Mouse (Mus musculus): Measurements from ENCODE around the gene Olfr912. TPM values are rescaled to one million over a fixed set of nuclear protein-coding genes. Genes with fewer than 3 reads are reported as not detected.

Gene Olfr912
- polyA plus RNA-seq (2017; shearing (Covaris generic)), result under 1 TPM; 0.07 to 0.27 TPM

DNA sequence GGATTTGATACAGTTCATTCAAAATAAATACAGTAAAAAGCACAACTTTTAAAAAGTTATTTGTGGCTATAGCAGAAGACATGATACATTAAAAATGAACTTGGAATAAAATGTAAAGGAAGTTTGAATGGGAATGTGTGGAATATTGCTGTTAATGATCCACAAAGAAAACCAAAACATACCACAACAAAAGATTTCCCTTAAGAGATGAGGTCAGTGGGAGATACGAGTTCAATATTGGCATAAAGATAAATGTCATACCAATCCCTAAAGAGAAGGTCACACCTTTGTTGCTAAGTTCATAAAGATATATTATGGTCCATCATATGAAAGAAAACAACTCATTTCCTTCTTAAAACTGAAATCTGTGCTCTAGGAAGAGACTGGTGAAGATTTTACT lies at the start of gene Olfr912:
Gene Olfr912, plus strand, starts transcription at position 301 of the 400 bp plus-strand sequence.

GRCm38 (mm10) chr9:38537549-38537948 lies 42.4 kb upstream of the Olfr912 start, which contains the start of gene Olfr910:
TSS of gene Olfr910 (plus strand) at chr9:38537849.

DNA sequence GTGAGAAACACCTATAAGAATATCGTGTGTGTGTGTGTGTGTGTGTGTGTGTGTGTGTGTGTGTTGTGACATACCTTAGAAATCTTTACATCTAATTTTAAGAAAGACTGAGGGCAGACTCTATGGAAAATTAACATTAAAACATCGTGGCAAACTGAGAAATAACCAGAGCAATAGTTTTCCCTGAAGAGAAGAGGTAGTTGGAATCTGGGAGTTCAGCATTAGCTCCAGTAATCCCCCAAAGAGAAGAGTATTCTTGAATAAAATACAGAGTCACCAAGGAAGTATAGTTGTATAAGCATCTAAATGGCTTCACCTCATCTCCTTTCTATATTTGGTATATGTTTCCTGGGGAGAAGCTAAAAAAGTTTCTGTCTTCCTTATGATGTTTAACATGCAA lies 12.5 kb downstream of the Olfr912 start, which contains the start of gene Olfr913:
Gene Olfr913, plus strand, starts transcription at position 301 of the 400 bp plus-strand sequence.

DNA sequence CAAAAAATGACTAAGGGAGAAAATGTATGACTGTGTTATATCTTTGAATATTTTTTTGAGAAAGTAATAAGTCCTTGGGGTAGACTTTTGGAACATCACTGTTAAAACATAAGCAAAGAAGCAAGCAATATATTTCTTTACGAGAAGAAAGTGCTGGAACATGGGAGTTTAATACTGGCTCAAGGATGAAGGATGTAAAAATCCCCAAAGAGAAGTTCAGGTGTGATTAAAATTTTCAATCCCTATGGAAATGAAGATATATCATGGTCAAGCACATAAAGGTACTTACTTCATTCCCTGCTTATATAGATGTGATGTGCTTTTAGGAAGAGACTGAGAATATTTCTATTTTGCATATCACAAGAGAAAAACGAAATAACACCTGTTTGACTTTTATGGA lies 24.8 kb downstream of the Olfr912 start, which contains the start of gene Olfr914:
Gene Olfr914, plus strand, starts transcription at position 301 of the 400 bp plus-strand sequence.

Other genes starting within 250 kb of the Olfr912 start
- under 1 TPM; 0.13 to 0.28 TPM for gene Olfr898, start 231.8 kb upstream of the Olfr912 start, polyA plus RNA-seq (2017; shearing (Covaris generic))
- gene Olfr250, start 213.3 kb upstream of the Olfr912 start, polyA plus RNA-seq (2017; shearing (Covaris generic)), result under 1 TPM in 1 of 2 experiments, not detected in 1; 0.07 TPM
- under 1 TPM in 1 of 2 experiments, not detected in 1; 0.10 TPM for gene Olfr251, start 203.1 kb upstream of the Olfr912 start, polyA plus RNA-seq (2017; shearing (Covaris generic))
- gene Olfr147, start 178.5 kb upstream of the Olfr912 start, polyA plus RNA-seq (2017; shearing (Covaris generic)), result under 1 TPM in 1 of 2 experiments, not detected in 1; 0.04 TPM
- gene Olfr901, start 150.7 kb upstream of the Olfr912 start, polyA plus RNA-seq (2017; shearing (Covaris generic)), result under 1 TPM in 1 of 2 experiments, not detected in 1; 0.10 TPM
- not detected for gene Olfr902, start 132.5 kb upstream of the Olfr912 start, polyA plus RNA-seq (2017; shearing (Covaris generic))
- not detected for gene Olfr904, start 117.0 kb upstream of the Olfr912 start, polyA plus RNA-seq (2017; shearing (Covaris generic))
- under 1 TPM in 1 of 2 experiments, not detected in 1; 0.21 TPM for gene Olfr905, start 109.1 kb upstream of the Olfr912 start, polyA plus RNA-seq (2017; shearing (Covaris generic))
- not detected for gene Olfr906, start 93.1 kb upstream of the Olfr912 start, polyA plus RNA-seq (2017; shearing (Covaris generic))
- gene Olfr907, start 84.4 kb upstream of the Olfr912 start, polyA plus RNA-seq (2017; shearing (Covaris generic)), result not detected
- gene Olfr911-ps1, start 58.6 kb upstream of the Olfr912 start, polyA plus RNA-seq (2017; shearing (Covaris generic)), result under 1 TPM in 1 of 2 experiments, not detected in 1; 0.06 TPM
- gene Olfr910, start 42.3 kb upstream of the Olfr912 start, polyA plus RNA-seq (2017; shearing (Covaris generic)), result not detected
- gene Olfr913, start 12.6 kb downstream of the Olfr912 start, polyA plus RNA-seq (2017; shearing (Covaris generic)), result not detected
- under 1 TPM in 1 of 2 experiments, not detected in 1; 0.04 TPM for gene Olfr914, start 24.9 kb downstream of the Olfr912 start, polyA plus RNA-seq (2017; shearing (Covaris generic))
- gene Olfr916, start 79.7 kb downstream of the Olfr912 start, polyA plus RNA-seq (2017; shearing (Covaris generic)), result under 1 TPM; 0.10 to 0.44 TPM
- gene Olfr917, start 85.7 kb downstream of the Olfr912 start, polyA plus RNA-seq (2017; shearing (Covaris generic)), result not detected
- not detected for gene Olfr918, start 94.4 kb downstream of the Olfr912 start, polyA plus RNA-seq (2017; shearing (Covaris generic))
- not detected for gene Olfr919, start 123.5 kb downstream of the Olfr912 start, polyA plus RNA-seq (2017; shearing (Covaris generic))
- 10 to 100 TPM; 23.5 to 31.6 TPM for gene Vwa5a, start 138.1 kb downstream of the Olfr912 start, polyA plus RNA-seq (2017; shearing (Covaris generic))
- under 1 TPM in 1 of 2 experiments, not detected in 1; 0.10 TPM for gene Olfr920, start 172.1 kb downstream of the Olfr912 start, polyA plus RNA-seq (2017; shearing (Covaris generic))
- under 1 TPM; 0.06 to 0.09 TPM for gene Olfr921, start 192.9 kb downstream of the Olfr912 start, polyA plus RNA-seq (2017; shearing (Covaris generic))
- gene Olfr922, start 234.4 kb downstream of the Olfr912 start, polyA plus RNA-seq (2017; shearing (Covaris generic)), result not detected
- under 1 TPM in 1 of 2 experiments, not detected in 1; 0.10 TPM for gene Olfr923, start 246.4 kb downstream of the Olfr912 start, polyA plus RNA-seq (2017; shearing (Covaris generic))